Mouse (Mus musculus): ENCODE measurements around the gene Capn13. TPM values are rescaled to one million over a fixed set of nuclear protein-coding genes. Genes with fewer than 3 reads are reported as not detected.

The Capn13 gene
- polyA plus RNA-seq, 1 experiment from 2014 or later, result 0.15 TPM

GRCm38 (mm10) chr17:73377778-73378484, 22.7 kb downstream of the Capn13 start:
- H3K27ac ChIP-seq (ENCODE audit: low read depth, low read length), result no peak overlapping the region
- no peak overlapping the region for H3K9ac ChIP-seq (replicated peaks; ENCODE audit: low read depth, low read length)
- H3K36me3 ChIP-seq (ENCODE audit: control insufficient read depth, insufficient read depth, low read length), result no peaks in the 10 kb centered on the region
- no peak overlapping the region for H3K4me2 ChIP-seq (ENCODE audit: low read depth, low read length)
- H3K4me1 ChIP-seq (ENCODE audit: control insufficient read depth, insufficient read depth, low read length), result no peaks in the 10 kb centered on the region
- H3K27me3 ChIP-seq (ENCODE audit: control insufficient read depth, insufficient read depth, low read length), result no peaks in the 10 kb centered on the region
- WGBS, result 85% methylated on average over 7 of the region's 7 CpGs
- no peak overlapping the region for H3K4me3 ChIP-seq (ENCODE audit: low read depth, low read length)
- ATAC-seq (ENCODE audit: low read depth), result no peak
- H3K9me3 ChIP-seq (ENCODE audit: control insufficient read depth, low read length), result no peaks in the 10 kb centered on the region

GRCm38 (mm10) chr17:73367334-73367733, 33.3 kb downstream of the Capn13 start:
- H3K9ac ChIP-seq (replicated peaks; ENCODE audit: low read depth, low read length), result no peak overlapping the region
- ATAC-seq (ENCODE audit: low read depth), result no peak; the same call in 1 of the 2 replicates
- no peak overlapping the region for H3K4me3 ChIP-seq (ENCODE audit: low read depth, low read length)
- no peaks in the 10 kb centered on the region for H3K36me3 ChIP-seq (ENCODE audit: control insufficient read depth, insufficient read depth, low read length)
- no peaks in the 10 kb centered on the region for H3K4me1 ChIP-seq (ENCODE audit: control insufficient read depth, insufficient read depth, low read length)
- H3K27me3 ChIP-seq (ENCODE audit: control insufficient read depth, insufficient read depth, low read length), result no peaks in the 10 kb centered on the region
- no peak overlapping the region for H3K4me2 ChIP-seq (ENCODE audit: low read depth, low read length)
- H3K27ac ChIP-seq (ENCODE audit: low read depth, low read length), result no peak overlapping the region
- 9% methylated on average over 3 of the region's 3 CpGs for WGBS
- H3K9me3 ChIP-seq (ENCODE audit: control insufficient read depth, low read length), result no peaks in the 10 kb centered on the region

GRCm38 (mm10) chr17:73361054-73361453, 39.6 kb downstream of the Capn13 start:
- Histone ChIP-seq H3K36me3 (ENCODE audit: control insufficient read depth, insufficient read depth, low read length) (no peaks in the 10 kb centered on the region), H3K9me3 (ENCODE audit: control insufficient read depth, low read length) (no peaks in the 10 kb centered on the region), H3K4me2 (ENCODE audit: low read depth, low read length) (no peak overlapping the region), H3K4me3 (ENCODE audit: low read depth, low read length) (no peak overlapping the region), H3K9ac (replicated peaks; ENCODE audit: low read depth, low read length) (no peak overlapping the region), H3K4me1 (ENCODE audit: control insufficient read depth, insufficient read depth, low read length) (no peaks in the 10 kb centered on the region), H3K27ac (ENCODE audit: low read depth, low read length) (no peak overlapping the region), H3K27me3 (ENCODE audit: control insufficient read depth, insufficient read depth, low read length) (no peaks in the 10 kb centered on the region)
- ATAC-seq (ENCODE audit: low read depth), result no peak
- WGBS, result 46% methylated on average over 5 of the region's 5 CpGs

- H3K27me3 ChIP-seq (ENCODE audit: control insufficient read depth, insufficient read depth, low read length), result no peaks in the 10 kb centered on the region
- no peak for ATAC-seq (ENCODE audit: low read depth)
- H3K4me1 ChIP-seq (ENCODE audit: control insufficient read depth, insufficient read depth, low read length), result no peaks in the 10 kb centered on the region
- no peaks in the 10 kb centered on the region for H3K36me3 ChIP-seq (ENCODE audit: control insufficient read depth, insufficient read depth, low read length)
- WGBS, result 86% methylated on average over 6 of the region's 6 CpGs
- H3K9me3 ChIP-seq (ENCODE audit: control insufficient read depth, low read length), result no peaks in the 10 kb centered on the region
- H3K4me2 ChIP-seq (ENCODE audit: low read depth, low read length), result no peak overlapping the region
- H3K9ac ChIP-seq (replicated peaks; ENCODE audit: low read depth, low read length), result no peak overlapping the region
- H3K4me3 ChIP-seq (ENCODE audit: low read depth, low read length), result no peak overlapping the region
- H3K27ac ChIP-seq (ENCODE audit: low read depth, low read length), result no peak overlapping the region
These were observed 56.9 kb downstream of the Capn13 start for GRCm38 (mm10) chr17:73343632-73344390.

GRCm38 (mm10) chr17:73342673-73343072, 58.0 kb downstream of the Capn13 start:
- no peaks in the 10 kb centered on the region for H3K36me3 ChIP-seq (ENCODE audit: control insufficient read depth, insufficient read depth, low read length)
- no peaks in the 10 kb centered on the region for H3K9me3 ChIP-seq (ENCODE audit: control insufficient read depth, low read length)
- no peaks in the 10 kb centered on the region for H3K4me1 ChIP-seq (ENCODE audit: control insufficient read depth, insufficient read depth, low read length)
- WGBS, result 56% methylated on average over 14 of the region's 14 CpGs
- no peaks in the 10 kb centered on the region for H3K27me3 ChIP-seq (ENCODE audit: control insufficient read depth, insufficient read depth, low read length)
- no peak overlapping the region for H3K4me3 ChIP-seq (ENCODE audit: low read depth, low read length)
- no peak overlapping the region for H3K4me2 ChIP-seq (ENCODE audit: low read depth, low read length)
- peak; percentile 35; the same call in 1 of the 2 replicates for ATAC-seq (ENCODE audit: low read depth)
- H3K9ac ChIP-seq (replicated peaks; ENCODE audit: low read depth, low read length), result no peak overlapping the region
- no peak overlapping the region for H3K27ac ChIP-seq (ENCODE audit: low read depth, low read length)

- WGBS, result 46% methylated on average over 5 of the region's 5 CpGs
- no peak for ATAC-seq (ENCODE audit: low read depth)
- Histone ChIP-seq H3K4me3 (ENCODE audit: low read depth, low read length) (no peak overlapping the region), H3K27ac (ENCODE audit: low read depth, low read length) (no peak overlapping the region), H3K9me3 (ENCODE audit: control insufficient read depth, low read length) (no peaks in the 10 kb centered on the region), H3K27me3 (ENCODE audit: control insufficient read depth, insufficient read depth, low read length) (no peaks in the 10 kb centered on the region), H3K9ac (replicated peaks; ENCODE audit: low read depth, low read length) (no peak overlapping the region), H3K4me2 (ENCODE audit: low read depth, low read length) (no peak overlapping the region), H3K36me3 (ENCODE audit: control insufficient read depth, insufficient read depth, low read length) (no peaks in the 10 kb centered on the region), H3K4me1 (ENCODE audit: control insufficient read depth, insufficient read depth, low read length) (peaks cover 12% of the 10 kb centered on the region; the same call in 1 of the 2 replicates)
These were observed 71.6 kb downstream of the Capn13 start for GRCm38 (mm10) chr17:73329071-73329470.

- H3K36me3 ChIP-seq (ENCODE audit: control insufficient read depth, insufficient read depth, low read length), result no peaks in the 10 kb centered on the region
- no peak overlapping the region for H3K4me2 ChIP-seq (ENCODE audit: low read depth, low read length)
- peaks cover 12% of the 10 kb centered on the region; the same call in 1 of the 2 replicates for H3K4me1 ChIP-seq (ENCODE audit: control insufficient read depth, insufficient read depth, low read length)
- H3K9ac ChIP-seq (replicated peaks; ENCODE audit: low read depth, low read length), result no peak overlapping the region
- H3K9me3 ChIP-seq (ENCODE audit: control insufficient read depth, low read length), result no peaks in the 10 kb centered on the region
- ATAC-seq (ENCODE audit: low read depth), result peak; percentile 81
- H3K4me3 ChIP-seq (ENCODE audit: low read depth, low read length), result no peak overlapping the region
- H3K27ac ChIP-seq (ENCODE audit: low read depth, low read length), result peak overlapping the region; percentile 19; the same call in 1 of the 2 replicates
- no peaks in the 10 kb centered on the region for H3K27me3 ChIP-seq (ENCODE audit: control insufficient read depth, insufficient read depth, low read length)
- whole genome bisulfite sequencing, result 2% methylated on average over 6 of the region's 6 CpGs
These were observed 75.4 kb downstream of the Capn13 start for GRCm38 (mm10) chr17:73325314-73325713.

- Histone ChIP-seq H3K27ac (ENCODE audit: low read depth, low read length) (peak overlapping the region; percentile 19; the same call in 1 of the 2 replicates), H3K4me3 (ENCODE audit: low read depth, low read length) (no peak overlapping the region), H3K9me3 (ENCODE audit: control insufficient read depth, low read length) (no peaks in the 10 kb centered on the region), H3K36me3 (ENCODE audit: control insufficient read depth, insufficient read depth, low read length) (no peaks in the 10 kb centered on the region), H3K9ac (replicated peaks; ENCODE audit: low read depth, low read length) (no peak overlapping the region), H3K4me1 (ENCODE audit: control insufficient read depth, insufficient read depth, low read length) (peaks cover 12% of the 10 kb centered on the region; the same call in 1 of the 2 replicates), H3K27me3 (ENCODE audit: control insufficient read depth, insufficient read depth, low read length) (no peaks in the 10 kb centered on the region), H3K4me2 (ENCODE audit: low read depth, low read length) (no peak overlapping the region)
- WGBS, result 29% methylated on average over 6 of the region's 6 CpGs
- ATAC-seq (ENCODE audit: low read depth), result peak; percentile 67; the same call in 1 of the 2 replicates
These were observed 75.9 kb downstream of the Capn13 start for GRCm38 (mm10) chr17:73324732-73325131.

- Histone ChIP-seq H3K4me2 (ENCODE audit: low read depth, low read length) (no peak overlapping the region), H3K4me1 (ENCODE audit: control insufficient read depth, insufficient read depth, low read length) (peaks cover 12% of the 10 kb centered on the region; the same call in 1 of the 2 replicates), H3K9me3 (ENCODE audit: control insufficient read depth, low read length) (no peaks in the 10 kb centered on the region), H3K36me3 (ENCODE audit: control insufficient read depth, insufficient read depth, low read length) (no peaks in the 10 kb centered on the region), H3K9ac (replicated peaks; ENCODE audit: low read depth, low read length) (no peak overlapping the region), H3K27ac (ENCODE audit: low read depth, low read length) (no peak overlapping the region), H3K4me3 (ENCODE audit: low read depth, low read length) (no peak overlapping the region), H3K27me3 (ENCODE audit: control insufficient read depth, insufficient read depth, low read length) (no peaks in the 10 kb centered on the region)
- 75% methylated on average over 3 of the region's 3 CpGs for WGBS
- ATAC-seq (ENCODE audit: low read depth), result no peak
These were observed 76.7 kb downstream of the Capn13 start for GRCm38 (mm10) chr17:73323981-73324380.
